Mouse (Mus musculus) megakaryocyte, embryonic 14.5 days (primary cell): ENCODE data around the gene Jam2. TPM values are rescaled to one million over a fixed set of nuclear protein-coding genes. Genes with fewer than 3 reads are reported as not detected.

Experiments
- H3K27me3 ChIP-seq: replicated peaks from 2 replicates; pipeline ENCODE3; 2012; ENCODE audit warnings: inconsistent platforms
- H3K36me3 ChIP-seq: replicated peaks from 2 replicates; pipeline ENCODE3; 2012; ENCODE audit warnings: low read length, inconsistent platforms, mixed read lengths
- H3K4me1 ChIP-seq: 2 replicates; pipeline ENCODE4 v1.6.1; 2012; ENCODE audit warnings: inconsistent platforms
- H3K4me3 ChIP-seq: replicated peaks from 2 replicates; pipeline ENCODE3; 2012; ENCODE audit warnings: moderate library complexity, mild to moderate bottlenecking, inconsistent platforms
- H3K9me3 ChIP-seq: 2 replicates; pipeline ENCODE4 v1.6.1; 2012; ENCODE audit warnings: inconsistent platforms
- FLI1 ChIP-seq: IDR thresholded peaks from 2 replicates; pipeline ENCODE4 v1.6.1; 2012; ENCODE audit warnings: low read length, inconsistent platforms, mixed read lengths
- GATA1 ChIP-seq: IDR thresholded peaks from 3 replicates; pipeline ENCODE4 v1.6.1; 2012; ENCODE audit warnings: mixed read lengths, low read length, inconsistent platforms, borderline replicate concordance
- polyA plus RNA-seq: library from polyadenylated mRNA; stranded (reverse); fragments of >175 nt; gene quantifications from 2 replicates; pipeline ENCODE4 v1.2.3, GENCODE M21; 2012; ENCODE audit warnings: low replicate concordance; ENCODE audit not compliant: insufficient read depth

Gene Jam2
- polyA plus RNA-seq, 1 experiment, result 0.81 TPM

GRCm38 (mm10) chr16:84807874-84808273, 34.0 kb downstream of the Jam2 start:
- H3K9me3 ChIP-seq, result peaks cover 6% of the 10 kb centered on the region
- no peak overlapping the region for H3K4me3 ChIP-seq
- H3K4me1 ChIP-seq, result peaks cover 42% of the 10 kb centered on the region
- TF ChIP-seq GATA1, result no peak
- no peak for TF ChIP-seq FLI1
- H3K27me3 ChIP-seq, result no peaks in the 10 kb centered on the region
- peaks cover 15% of the 10 kb centered on the region for H3K36me3 ChIP-seq

GRCm38 (mm10) chr16:84810254-84810653, 36.3 kb downstream of the Jam2 start:
- Histone ChIP-seq H3K36me3 (peaks cover 15% of the 10 kb centered on the region), H3K4me1 (peaks cover 53% of the 10 kb centered on the region), H3K4me3 (no peak overlapping the region), H3K9me3 (peaks cover 6% of the 10 kb centered on the region), H3K27me3 (no peaks in the 10 kb centered on the region)
- TF ChIP-seq GATA1 (no peak), FLI1 (no peak)

GRCm38 (mm10) chr16:84813852-84814251, 39.9 kb downstream of the Jam2 start:
- Histone ChIP-seq H3K36me3 (no peaks in the 10 kb centered on the region), H3K27me3 (no peaks in the 10 kb centered on the region), H3K4me3 (peak overlapping the region; percentile 90), H3K4me1 (peaks cover 58% of the 10 kb centered on the region), H3K9me3 (no peaks in the 10 kb centered on the region)
- TF ChIP-seq GATA1 (no peak), FLI1 (no peak)

- Histone ChIP-seq H3K36me3 (no peaks in the 10 kb centered on the region), H3K27me3 (no peaks in the 10 kb centered on the region), H3K9me3 (no peaks in the 10 kb centered on the region), H3K4me3 (peak overlapping the region; percentile 90), H3K4me1 (peaks cover 55% of the 10 kb centered on the region)
- TF ChIP-seq FLI1, result no peak
- no peak for TF ChIP-seq GATA1
Observed at GRCm38 (mm10) chr16:84814511-84814910, 40.6 kb downstream of the Jam2 start.

- Histone ChIP-seq H3K27me3 (no peaks in the 10 kb centered on the region), H3K36me3 (peaks cover 14% of the 10 kb centered on the region), H3K4me3 (no peak overlapping the region)
Observed at GRCm38 (mm10) chr16:84817423-84817822, 43.5 kb downstream of the Jam2 start.

GRCm38 (mm10) chr16:84825009-84825408, 51.1 kb downstream of the Jam2 start:
- Histone ChIP-seq H3K27me3 (no peaks in the 10 kb centered on the region), H3K9me3 (no peaks in the 10 kb centered on the region), H3K36me3 (peaks cover 87% of the 10 kb centered on the region), H3K4me3 (no peak overlapping the region), H3K4me1 (peaks cover 6% of the 10 kb centered on the region)
- TF ChIP-seq GATA1 (no peak), FLI1 (no peak)

More at GRCm38 (mm10) chr16:84817423-84817822, 43.5 kb downstream of the Jam2 start:
- H3K9me3 ChIP-seq, result no peaks in the 10 kb centered on the region
- H3K4me1 ChIP-seq, result peaks cover 35% of the 10 kb centered on the region
- TF ChIP-seq FLI1, result no peak
- TF ChIP-seq GATA1, result no peak

GRCm38 (mm10) chr16:84831696-84832095, 57.8 kb downstream of the Jam2 start:
- Histone ChIP-seq H3K36me3 (peaks cover 64% of the 10 kb centered on the region), H3K9me3 (no peaks in the 10 kb centered on the region), H3K27me3 (no peaks in the 10 kb centered on the region), H3K4me3 (no peak overlapping the region), H3K4me1 (peaks cover 40% of the 10 kb centered on the region)
- TF ChIP-seq FLI1, result no peak
- no peak for TF ChIP-seq GATA1

GRCm38 (mm10) chr16:84832736-84833135, 58.8 kb downstream of the Jam2 start:
- no peak for TF ChIP-seq GATA1
- no peak for TF ChIP-seq FLI1
- H3K27me3 ChIP-seq, result no peaks in the 10 kb centered on the region
- peaks cover 50% of the 10 kb centered on the region for H3K4me1 ChIP-seq
- peak overlapping the region; percentile 42 for H3K4me3 ChIP-seq
- H3K9me3 ChIP-seq, result no peaks in the 10 kb centered on the region
- H3K36me3 ChIP-seq, result peaks cover 60% of the 10 kb centered on the region

- Histone ChIP-seq H3K4me1 (peaks cover 55% of the 10 kb centered on the region), H3K9me3 (no peaks in the 10 kb centered on the region), H3K4me3 (peak overlapping the region; percentile 99), H3K27me3 (no peaks in the 10 kb centered on the region), H3K36me3 (peaks cover 55% of the 10 kb centered on the region)
- TF ChIP-seq GATA1 (no peak), FLI1 (no peak)
Observed at GRCm38 (mm10) chr16:84834344-84834743, 60.4 kb downstream of the Jam2 start.

GRCm38 (mm10) chr16:84834745-84835440, 61.0 kb downstream of the Jam2 start, which contains the start of gene Gabpa:
Gene Gabpa (plus strand): TSS chr16:84834925.
- Histone ChIP-seq H3K27me3 (no peaks in the 10 kb centered on the region), H3K4me1 (peaks cover 50% of the 10 kb centered on the region), H3K36me3 (peaks cover 53% of the 10 kb centered on the region), H3K9me3 (no peaks in the 10 kb centered on the region), H3K4me3 (peak within 1 kb of the TSS; percentile 99)
- TF ChIP-seq FLI1, result peak; percentile 88
- no peak for TF ChIP-seq GATA1
